Mouse (Mus musculus) Muller cell, postnatal 12 days (primary cell): ENCODE measurements around the gene Cped1.

Experiments
- DNase-seq: peaks from one replicate; pipeline ENCODE4 v3.0.0-alpha.2; 2015; ENCODE audit errors: inconsistent ontology term

The Cped1 gene

DNA sequence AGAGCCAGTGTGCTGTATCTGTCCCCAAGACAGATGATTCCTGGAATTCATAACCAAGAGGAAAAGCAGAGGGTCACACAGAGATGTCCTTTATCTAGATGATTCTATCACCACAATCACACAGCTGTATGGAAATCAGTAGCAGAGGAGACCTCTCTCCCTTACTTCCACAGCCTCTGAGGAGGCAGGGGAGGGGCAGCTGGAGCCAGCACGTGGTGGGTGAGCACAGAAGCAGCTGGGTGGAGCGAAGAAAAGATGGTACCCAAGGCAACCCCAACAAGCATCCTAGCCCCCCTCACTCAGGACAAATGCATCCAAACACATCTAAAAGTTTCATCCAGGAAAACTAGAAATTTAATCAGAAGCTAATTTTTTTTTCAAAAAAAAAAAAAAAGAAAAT, 182.7 kb downstream of the Cped1 start:
- DNase-seq: no peak

DNA sequence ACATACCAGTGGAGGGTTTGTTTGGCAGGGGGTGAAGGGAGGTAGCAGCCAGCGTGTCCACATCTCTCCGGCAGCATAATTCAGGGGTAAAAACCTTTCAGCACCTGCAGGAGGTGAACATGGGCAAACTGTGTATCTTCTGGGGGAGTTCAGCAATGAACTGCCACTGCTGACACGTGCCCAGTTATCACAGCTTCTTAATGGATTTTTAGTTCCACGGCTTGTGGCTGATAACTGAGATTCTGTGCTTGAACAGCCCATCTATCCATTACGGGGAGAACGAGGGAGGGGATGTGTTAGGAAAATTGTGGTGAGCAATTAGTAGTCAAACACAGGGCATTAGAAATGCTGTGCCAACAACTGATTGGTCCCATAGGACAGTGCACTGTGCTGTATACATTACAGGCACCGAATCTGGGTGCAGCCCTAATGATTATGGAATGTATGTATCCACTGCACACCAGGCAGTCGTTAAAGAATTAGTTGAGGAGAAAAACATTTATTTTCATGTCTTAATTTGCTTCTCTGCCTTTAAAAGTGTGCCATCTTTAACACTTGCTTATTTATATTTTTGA, 193.1 kb downstream of the Cped1 start:
- no peak for DNase-seq

DNA sequence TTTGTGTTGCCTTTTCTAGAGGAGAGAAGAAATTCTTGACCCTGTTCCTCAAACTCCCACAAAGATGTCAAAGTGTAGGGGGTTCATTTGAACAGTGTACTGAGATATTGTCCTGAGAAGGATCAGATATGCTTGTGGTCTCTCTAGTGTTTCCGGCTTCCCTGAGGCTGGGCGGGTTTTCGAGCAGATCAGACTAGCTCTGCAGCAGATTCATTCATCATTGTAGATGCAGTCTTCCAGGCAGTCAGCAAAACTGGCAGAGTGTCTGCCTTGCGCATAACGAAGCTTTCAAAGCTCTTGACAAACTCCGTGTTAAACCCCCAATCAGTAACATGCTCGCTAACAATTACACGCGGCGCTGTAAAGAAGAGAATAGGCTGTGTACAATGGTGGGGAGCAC, 194.6 kb downstream of the Cped1 start:
- no peak for DNase-seq

DNA sequence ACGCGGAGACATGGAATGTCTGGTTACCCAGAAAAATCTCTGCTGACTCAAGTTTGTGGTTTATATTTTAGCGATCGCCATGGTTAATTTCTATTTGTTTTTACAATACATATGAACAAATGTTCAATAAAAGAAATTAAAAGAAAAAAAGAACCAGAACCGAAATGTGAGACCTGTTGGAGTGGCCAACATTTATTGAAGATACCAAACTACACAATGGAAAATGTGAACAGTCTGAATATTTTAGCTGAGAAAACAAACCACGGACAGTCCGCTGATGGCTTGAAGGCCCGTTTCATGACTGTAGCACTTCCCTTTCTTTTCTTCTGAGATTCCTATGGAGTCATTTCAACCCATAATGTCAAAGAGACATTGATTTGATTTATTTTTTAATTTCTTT, 201.3 kb downstream of the Cped1 start:
- peak; percentile 56 for DNase-seq

DNA sequence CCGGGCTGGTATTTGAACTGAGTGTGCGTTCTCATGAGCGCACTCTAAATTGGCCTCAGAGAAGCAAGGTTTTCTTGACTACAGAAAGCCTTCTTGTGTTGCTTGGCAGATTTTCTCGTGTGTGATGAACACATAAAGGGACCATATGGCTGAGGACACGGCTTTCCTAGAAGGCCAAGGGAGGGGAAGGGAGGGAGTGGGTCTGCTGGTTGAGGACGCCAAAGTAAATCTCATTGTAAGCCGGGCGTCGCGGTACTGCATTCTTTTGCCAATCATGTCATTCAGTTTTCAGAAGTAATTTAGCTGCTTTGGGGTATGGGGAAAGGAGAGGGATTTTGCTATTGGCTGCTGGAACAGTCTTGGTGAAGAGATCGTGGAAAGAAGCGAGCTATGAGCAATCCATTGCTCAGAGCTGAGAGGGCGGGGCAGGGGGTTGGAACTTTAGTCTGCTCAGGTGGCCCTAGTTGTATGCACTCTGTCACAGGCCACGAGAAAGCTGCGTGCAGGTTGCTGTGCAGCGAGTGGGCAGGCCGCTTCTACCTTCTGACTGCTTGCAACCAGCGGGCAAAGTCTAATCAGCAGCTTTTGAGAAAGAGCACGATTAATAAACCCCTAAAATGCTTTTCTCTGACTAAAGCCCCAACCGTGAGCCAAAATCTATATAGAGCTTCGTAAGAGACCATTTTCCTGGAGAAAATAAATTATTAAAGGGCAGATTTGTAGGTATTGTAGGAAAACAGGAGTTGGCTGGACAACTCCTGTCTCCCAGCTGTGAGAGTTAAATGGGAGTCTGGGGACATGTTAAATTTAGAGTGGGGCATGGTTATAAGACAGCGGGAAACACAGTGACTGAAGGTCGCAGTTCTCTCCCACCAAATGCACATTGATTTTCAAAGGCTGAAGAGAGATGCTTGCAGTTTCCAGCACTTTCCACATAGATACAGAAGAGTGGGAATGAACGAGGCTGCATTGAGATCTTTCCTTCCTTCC, 203.9 kb downstream of the Cped1 start:
- DNase-seq: no peak

DNA sequence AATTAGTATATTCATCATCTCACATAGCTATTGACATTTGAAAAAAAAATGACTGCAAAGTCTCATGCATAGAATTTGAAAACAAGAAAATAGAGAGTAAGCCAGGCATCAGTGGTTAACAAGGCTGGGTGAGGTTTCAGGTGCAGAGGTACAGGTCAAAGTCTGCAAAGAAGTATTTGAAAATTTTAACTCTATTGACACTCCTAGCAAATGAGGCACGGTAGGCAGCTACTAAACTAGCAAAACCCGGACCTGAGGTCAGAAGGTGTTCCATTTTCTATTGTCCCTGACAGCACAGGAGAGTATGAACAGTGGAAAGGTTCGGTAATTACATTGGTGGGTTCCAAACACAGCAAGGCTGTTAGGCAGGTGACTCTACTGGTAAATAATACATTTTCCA, 212.9 kb downstream of the Cped1 start:
- no peak for DNase-seq

DNA sequence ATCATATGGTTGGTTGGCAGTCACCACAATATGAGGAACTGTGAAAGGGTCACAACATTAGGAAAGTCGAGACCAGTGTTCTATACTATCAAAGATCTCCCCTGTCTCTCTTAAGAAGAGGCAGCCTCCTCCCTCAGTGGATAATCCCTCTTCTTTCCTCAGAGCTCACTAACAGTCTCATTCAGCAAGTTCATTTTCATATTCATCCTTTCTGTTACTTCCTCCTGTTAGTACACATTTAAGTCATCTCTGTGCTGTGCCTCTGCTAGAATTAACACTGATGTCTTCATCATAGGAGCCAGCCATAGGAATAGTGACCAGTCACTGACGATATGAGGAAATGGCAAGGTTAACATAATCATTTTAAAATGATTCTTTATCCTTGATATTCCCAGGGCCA, 213.8 kb downstream of the Cped1 start:
- DNase-seq: no peak

DNA sequence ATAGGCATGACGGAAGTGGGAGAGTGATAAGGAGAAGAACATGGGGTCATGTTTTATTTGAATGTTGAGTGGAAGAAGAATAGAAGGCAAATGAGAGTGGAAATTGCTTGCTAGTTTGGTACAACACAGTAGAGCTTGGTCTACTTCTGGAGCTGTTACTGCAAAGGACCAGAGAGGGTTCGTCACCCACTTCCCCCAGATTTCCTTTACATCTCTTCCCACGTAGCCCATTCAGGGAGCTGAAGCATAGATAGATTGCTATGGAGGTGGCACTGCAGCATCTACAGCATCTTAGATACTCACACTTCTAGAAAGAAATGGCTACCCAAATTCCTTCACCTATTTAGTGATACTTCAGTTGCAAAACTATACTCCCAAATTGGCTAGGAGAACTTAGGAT, 214.4 kb downstream of the Cped1 start:
- no peak for DNase-seq

DNA sequence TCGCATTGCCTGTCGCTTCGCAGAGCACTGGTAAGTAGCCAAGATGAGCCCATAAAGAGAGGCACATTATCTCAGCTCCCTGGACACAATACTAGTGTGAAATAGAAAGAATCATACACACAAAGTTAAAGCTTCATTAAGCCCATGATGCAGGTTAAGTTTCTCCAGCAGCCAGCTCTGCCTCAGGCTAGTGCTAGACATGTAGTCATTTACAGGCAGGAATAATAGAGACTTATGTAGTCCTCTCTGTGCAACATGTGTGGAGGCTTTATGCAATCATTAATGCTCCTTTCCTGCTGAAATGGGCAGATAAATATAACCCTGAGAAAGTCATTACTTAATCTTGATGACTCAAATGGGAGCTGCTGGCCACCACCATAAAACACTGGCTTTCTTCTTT, 216.2 kb downstream of the Cped1 start:
- DNase-seq: peak; percentile 40

DNA sequence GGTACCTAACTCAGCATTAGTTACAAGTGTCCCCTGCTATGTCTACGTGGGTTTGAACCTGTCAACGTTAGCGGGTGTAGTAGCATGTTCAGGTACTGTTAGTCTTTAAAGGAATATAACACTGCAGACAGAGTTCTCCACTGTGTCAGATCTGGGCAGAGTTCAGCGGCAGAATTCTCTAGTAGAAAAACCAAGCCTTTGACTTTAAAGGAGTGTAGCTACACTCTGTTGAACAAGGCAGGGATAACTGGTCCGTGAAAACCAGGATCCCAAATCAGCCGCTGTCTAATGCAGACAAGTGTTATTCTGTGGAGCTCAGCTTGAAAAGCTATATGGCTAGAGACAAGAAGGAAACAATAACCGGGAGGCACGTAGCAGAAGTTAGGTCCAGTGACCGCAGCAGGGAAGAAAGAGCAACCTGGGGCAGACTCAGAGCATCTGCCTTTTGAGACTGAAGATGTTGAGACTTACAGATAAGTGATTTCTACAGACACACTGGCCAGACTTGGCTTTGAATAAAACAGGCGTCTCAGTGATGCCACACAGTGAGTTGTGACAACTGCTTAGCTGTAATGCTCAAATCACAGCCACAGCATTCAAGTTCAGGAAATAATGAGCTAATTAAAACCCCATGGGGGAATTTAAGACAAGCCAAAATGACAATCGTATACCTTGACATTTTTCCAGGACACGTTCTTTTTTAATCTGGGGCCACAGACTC, 219.5 kb downstream of the Cped1 start:
- DNase-seq: peak; percentile 15

DNA sequence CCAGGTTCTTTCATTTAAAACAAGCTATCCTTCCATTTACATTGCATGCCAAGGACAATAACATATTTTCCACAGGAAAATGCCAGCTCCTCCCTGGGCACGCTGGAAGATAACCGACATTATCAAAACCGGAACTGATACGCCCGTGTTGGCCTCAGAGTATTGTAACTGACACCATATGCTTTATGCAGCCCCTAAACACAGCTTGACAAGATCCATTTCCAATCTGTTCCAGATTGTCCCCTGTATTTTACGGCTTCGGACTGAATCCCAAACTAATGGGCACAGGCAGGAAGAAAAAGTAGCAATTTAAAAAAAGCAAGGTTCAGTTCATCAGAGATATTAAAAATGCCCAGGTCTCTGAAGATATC, 220.0 kb downstream of the Cped1 start:
- no peak for DNase-seq

DNA sequence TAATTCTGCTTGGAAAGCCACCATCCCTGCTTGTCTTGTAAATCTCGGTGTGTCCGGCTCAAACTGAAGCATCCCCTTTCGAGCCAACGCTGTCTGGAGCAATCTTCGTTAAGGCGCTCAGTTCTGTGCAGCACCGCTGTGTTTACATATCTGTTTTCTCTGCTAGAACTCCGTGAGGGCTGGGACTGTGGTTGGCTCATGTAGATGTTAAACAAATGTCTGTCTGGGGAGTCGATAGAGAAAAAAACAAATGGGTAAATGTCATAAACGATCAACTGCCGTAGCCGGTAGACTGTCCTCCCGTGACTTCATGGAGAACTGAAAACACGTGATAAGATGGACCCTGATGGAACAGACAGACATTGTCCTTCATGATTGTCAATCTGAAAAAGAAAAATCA, 220.5 kb downstream of the Cped1 start:
- peak; percentile 55 for DNase-seq

DNA sequence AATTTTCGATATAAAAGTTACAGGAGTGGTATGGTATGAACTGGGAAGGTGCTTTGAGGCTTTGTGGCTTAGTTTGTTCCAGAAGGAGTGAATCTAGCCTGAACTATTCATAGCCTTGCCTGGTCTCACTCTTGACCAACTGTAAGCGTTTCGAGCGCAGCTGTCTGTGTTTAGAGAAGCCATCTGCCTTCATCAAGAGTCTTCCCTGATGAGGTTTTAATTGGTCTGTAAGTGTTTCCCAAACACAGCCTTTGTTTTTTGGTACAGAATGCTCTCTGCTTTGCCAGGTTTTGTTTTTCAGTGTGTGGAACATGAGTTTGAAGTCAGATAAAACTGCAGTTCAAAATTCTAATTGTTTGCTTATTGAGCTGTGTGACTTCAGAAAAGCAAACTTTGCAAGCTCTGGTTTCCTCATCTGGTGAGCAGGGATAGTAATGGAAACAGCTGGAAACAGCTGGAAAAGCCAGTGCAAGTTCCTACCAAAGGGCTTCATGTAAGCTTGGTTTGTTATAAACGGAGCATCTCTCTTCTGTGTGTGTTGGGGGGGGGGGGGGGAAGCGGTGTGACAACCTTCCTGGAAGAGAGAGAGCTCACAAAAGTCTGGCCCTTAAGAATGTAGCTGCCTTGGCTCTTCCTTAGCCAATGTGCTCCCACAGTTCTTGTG, 221.0 kb downstream of the Cped1 start:
- DNase-seq: no peak

DNA sequence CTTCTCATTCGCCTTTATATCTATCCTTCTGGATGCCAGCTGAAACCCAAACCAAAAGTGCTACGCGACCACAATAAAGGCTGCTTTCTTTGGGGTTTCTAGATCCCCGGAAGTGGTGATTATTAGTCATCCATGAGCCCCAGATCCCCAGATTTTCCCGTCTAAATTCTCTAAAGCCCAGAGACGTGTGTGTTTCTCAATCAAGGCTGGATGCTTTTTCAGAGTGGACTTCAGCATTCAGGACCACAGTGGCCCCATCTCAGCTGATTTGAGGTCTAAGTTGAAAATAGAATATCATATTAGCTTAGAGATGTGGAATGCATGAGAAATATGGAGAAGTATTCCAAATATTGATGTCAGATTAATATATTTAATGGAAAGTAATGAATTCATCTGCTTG, 226.4 kb downstream of the Cped1 start:
- no peak for DNase-seq

DNA sequence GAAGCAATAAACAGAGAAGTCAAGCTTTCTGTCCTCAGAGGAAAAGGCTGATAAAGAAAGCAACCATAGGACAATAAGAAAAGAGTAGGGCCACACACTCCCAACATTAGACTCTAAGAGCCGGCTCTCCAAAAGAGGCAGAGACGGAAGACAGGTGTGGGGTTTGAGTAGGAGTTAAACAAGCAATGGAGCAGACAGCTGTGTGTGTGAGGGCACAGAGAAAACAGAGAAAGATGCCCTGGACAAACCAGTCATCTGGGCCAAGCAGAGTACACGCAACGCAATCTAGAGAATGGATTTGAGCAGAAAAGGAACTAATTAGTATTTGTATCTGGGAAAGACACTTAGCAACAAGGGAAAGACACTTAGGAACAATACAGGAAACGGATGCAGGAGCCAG, 227.5 kb downstream of the Cped1 start:
- DNase-seq: no peak

DNA sequence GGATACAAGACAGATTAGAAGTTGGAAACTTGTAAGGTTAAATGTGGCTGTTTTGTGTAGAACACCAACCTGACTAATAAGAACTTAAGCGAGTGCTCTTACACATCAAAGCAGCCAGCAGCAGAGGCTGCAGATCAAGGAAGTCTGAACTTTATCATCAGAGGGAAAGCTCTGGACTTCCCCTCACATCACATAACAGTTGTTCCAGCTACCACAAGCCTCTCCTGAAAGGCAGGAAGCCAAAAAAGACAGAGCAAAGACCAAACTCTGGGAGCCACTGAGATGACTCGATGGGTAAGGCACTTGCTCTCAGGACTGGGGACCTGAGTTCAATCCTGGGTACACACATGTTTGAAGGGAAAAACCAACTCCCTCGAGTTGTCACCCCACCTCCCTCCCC, 228.1 kb downstream of the Cped1 start:
- DNase-seq: no peak

DNA sequence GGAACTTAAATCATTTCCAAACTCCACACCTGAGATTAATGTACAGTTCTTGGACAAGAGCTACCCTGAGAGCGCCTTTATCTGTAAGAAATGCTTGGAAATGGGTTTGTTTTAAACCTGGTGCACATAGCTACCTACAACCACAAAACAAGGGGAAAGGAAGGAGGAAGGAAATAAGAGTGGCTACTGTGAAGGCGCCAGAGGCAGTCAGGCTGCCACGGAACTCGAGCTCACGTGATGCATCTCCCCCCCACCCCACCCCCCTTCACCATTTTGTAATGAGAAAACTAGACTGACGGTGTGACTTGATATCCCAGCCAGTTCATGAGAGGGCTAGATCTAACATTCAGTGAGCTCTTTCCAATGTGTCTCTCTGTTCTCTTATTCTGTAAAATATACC, 228.9 kb downstream of the Cped1 start:
- no peak for DNase-seq

DNA sequence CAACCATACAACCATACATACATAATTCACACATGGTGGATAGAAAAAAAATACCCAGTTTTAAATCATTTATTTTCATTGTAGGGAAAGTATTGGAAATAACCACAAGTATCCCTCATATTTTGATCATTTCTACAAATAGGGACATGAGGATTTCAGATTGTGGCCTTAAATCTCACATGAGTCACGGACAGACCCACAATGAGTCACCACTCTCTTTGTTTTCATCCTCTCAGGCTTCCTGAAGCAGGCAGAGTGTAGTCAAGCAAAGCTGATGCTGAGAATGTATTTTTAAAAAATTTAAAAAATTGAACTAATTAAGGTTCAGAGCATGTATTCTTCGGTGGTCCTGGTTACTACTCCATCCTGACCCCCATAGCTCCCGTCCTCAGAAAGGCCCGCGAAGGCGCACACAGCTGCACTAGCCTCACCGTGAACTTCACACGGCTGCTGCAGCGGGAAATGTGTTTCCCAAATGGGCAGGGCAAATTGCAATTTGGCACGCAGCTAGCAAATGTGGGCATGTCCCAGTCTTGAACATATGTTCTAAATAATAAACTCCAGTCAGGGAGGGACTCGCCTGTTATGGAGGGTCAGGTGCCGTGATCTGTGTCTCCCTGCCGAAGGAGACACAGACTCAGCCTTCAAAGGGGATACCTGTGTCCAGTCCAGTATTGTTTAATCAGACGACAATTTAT, 230.7 kb downstream of the Cped1 start:
- DNase-seq: peak; percentile 66

DNA sequence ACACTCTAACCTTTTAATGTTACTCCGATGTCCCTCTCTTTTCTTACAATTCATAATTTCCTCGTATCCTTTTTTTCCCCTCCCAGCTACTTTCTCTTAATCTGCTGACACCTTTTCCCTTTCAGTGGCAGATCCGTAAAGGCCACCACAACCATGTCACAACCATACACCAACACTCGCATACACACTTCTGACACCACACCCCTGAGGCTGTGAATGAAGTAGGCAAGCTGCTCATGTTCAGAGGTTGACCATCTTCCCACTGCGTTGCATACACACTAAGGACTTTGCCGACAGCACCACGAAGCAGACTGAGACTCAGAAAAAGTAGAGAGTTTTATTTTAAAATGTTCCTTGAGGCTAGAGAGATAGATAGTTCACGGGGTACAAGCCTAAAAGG, 235.4 kb downstream of the Cped1 start:
- no peak for DNase-seq

DNA sequence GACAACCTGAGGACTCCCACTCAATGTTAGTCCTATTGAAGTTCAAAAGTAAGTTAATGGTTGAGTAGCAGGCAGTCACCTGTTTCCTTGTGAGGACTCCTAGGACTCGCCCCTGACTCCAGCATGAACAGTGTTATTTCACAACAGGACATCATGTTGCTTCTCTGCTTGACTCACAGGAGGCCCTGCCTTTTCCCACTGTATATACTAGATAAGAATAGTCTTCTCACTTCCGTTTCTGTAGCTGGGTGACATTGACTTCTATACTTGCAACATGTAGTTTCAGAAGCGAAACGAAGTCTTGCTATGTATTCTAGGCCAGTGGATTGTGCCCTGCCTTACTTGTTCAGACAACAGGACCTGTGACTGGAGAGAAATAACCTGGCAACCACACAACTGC, 236.4 kb downstream of the Cped1 start:
- no peak for DNase-seq

DNA sequence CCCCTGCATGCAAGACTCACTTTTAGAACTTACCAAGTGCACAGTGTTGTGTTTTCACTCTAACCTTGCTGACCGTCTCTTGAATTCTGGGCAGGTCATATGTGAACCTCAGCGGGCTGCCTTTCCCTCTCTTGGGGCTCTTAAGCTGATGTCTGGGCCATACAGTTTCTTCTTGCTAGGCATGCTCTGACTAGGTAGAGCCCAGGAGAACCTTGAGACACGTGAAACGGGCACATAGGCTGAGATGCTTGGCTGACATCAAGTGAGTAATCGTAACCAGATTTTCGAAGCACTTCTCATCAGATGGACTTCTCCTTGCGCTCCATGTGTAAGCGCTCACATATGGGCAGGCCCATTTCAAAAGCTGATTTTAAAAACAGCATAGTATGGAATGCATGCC, 237.2 kb downstream of the Cped1 start:
- no peak for DNase-seq

DNA sequence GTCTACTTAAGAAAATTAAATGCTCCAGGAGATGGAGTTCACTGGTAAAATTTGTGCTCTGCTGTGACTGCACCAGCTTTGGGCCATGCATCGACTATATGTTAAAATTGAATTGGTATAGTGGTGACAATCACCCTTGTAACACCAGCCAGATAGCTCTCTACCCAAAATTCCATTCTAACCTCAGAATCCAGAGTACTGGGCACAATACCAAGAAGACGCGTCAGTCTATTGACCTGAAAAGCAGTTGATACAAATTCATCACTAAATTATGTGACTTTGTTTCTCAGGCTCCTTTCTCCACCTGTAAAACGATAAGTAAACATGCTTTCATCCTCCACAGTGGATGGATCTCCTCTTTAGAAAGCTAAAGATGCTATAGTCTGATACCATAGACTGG, 238.6 kb downstream of the Cped1 start:
- DNase-seq: peak; percentile 46
